Mouse (Mus musculus): Measurements from ENCODE around the gene Ccr10.
"Not testable (repeated sequence)": the region's sequence is repeated elsewhere in the genome, so short reads cannot be mapped to it uniquely, and the experiment has no call there.

Gene Ccr10

GRCm38 (mm10) chr11:101124494-101124893 lies 50.7 kb downstream of the Ccr10 start:
- not testable (repeated sequence) for DNase-seq (ENCODE audit: low spot score)

All from adipocyte (in vitro differentiated cells).